Mouse (Mus musculus) E14TG2a.4 (cell line): Measurements from ENCODE around the gene Hist1h2bp.
A peak's percentile ranks its signal among the peaks of the same experiment; 100 is the strongest.
"Not testable (repeated sequence)": the region's sequence is repeated elsewhere in the genome, so short reads cannot be mapped to it uniquely, and the experiment has no call there.

Experiments used
- H3K27me3 ChIP-seq: 2 replicates; pipeline ENCODE4 v1.6.1; 2014; ENCODE audit warnings: low read length, control low read depth; ENCODE audit not compliant: insufficient read depth
- H3K36me3 ChIP-seq: 2 replicates; pipeline ENCODE4 v1.6.1; 2014; ENCODE audit warnings: low read length, control low read depth; ENCODE audit not compliant: insufficient read depth
- H3K4me1 ChIP-seq: replicated peaks from 2 replicates; pipeline ENCODE4 v1.6.1; 2014; ENCODE audit warnings: low read depth, low read length, control low read depth
- H3K4me3 ChIP-seq: replicated peaks from 2 replicates; pipeline ENCODE4 v1.5.1; 2014; ENCODE audit warnings: mild to moderate bottlenecking, low read length
- H3K9me3 ChIP-seq: 2 replicates; pipeline ENCODE4 v1.6.1; 2014; ENCODE audit warnings: low read length, control low read depth
- CTCF ChIP-seq: conservative IDR thresholded peaks from 2 replicates; pipeline ENCODE4 v1.5.1; 2014; ENCODE audit warnings: low read length
- NANOG ChIP-seq: IDR thresholded peaks from 2 replicates; pipeline ENCODE4 v1.6.1; 2014; ENCODE audit warnings: borderline replicate concordance, low read length, mixed read lengths
- POU5F1 ChIP-seq: IDR thresholded peaks from 2 replicates; pipeline ENCODE4 v1.6.1; 2014; ENCODE audit warnings: low read length, borderline replicate concordance

Hist1h2bp gene

DNA sequence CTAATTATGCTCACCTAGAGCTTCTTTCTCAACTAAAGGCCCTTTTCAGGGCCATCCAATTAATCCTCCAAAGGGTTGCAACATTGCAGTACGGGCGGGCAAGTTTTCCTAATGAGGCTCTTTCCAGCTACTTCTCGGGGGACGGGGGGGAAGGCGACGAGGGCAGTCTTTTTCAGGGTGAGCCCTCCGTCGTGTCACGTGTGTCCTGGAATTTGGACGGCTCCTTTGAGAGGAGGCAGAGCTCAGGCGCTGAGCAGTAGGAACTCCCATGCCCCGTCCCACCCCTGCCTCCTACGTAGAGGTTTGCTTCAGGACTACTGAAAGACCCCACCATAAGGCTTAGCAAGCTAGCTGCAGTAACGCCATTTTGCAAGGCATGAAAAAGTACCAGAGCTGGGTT, 24.8 kb downstream of the Hist1h2bp start:
- H3K4me1 ChIP-seq, H3K9me3 ChIP-seq, H3K4me3 ChIP-seq, H3K36me3 ChIP-seq, H3K27me3 ChIP-seq: not testable (repeated sequence)

DNA sequence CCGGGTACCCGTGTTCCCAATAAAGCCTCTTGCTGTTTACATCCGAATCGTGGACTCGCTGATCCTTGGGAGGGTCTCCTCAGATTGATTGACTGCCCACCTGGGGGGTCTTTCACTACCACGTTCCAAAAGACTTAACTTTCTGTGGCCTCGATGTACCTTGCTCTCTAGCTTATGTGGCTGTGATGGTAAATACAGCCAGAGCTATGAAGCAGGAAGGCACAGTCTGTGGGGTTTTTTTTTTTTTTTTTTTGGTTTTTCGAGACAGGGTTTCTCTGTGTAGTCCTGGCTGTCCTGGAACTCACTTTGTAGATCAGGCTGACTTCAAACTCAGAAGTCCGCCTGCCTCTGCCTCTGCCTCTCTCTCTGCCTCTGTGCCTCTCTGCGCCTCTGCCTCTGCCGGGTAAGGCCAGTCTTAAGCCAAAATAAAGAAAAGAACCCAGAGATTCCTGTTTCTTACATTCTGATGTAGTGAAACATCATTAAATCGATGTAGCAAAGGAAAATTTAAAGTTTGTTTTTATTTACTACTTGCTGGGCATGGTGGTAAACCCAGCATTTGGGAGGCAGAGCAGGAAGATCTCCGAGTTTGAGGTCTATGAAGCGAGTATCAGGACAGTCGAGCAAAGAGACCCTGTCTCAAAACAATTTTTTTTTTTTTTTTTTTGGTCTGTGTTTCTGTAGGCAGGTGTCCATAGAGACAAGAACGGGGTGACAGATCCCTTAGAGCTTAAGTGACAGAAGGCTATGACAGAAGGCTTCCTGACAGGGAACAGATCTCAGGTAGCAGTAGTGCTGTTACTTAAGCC, 33.0 kb downstream of the Hist1h2bp start:
- H3K9me3 ChIP-seq, H3K27me3 ChIP-seq, H3K36me3 ChIP-seq: not testable (repeated sequence)
- Histone ChIP-seq H3K4me3 (0 out of 2 replicates have a peak overlapping the region, but pooled peaks have one; percentile 18), H3K4me1 (peaks cover 22% of the 10 kb centered on the region)

DNA sequence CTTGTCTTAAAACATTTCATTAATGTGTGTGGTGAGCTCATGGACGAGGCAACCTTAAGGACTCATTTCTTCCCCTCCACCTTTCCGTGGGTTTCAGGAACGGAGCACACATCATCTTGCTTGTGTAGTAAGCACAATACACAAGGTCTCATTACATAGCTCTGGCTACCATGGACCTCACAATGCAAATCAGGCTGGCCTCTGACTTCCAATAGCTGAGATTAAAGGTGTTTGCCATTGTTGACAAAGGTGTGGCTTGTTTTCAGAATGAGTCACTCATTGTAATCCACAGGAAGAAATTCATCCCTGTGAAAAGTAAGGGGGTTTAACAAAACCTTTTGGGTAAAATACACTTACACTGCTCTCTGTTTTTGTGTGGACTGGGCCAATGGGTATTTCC, 41.2 kb downstream of the Hist1h2bp start:
- Histone ChIP-seq H3K36me3 (no peaks in the 10 kb centered on the region), H3K9me3 (no peaks in the 10 kb centered on the region), H3K27me3 (no peaks in the 10 kb centered on the region), H3K4me1 (peaks cover 48% of the 10 kb centered on the region), H3K4me3 (no peak overlapping the region)
- TF ChIP-seq CTCF = no peak
- no peak for TF ChIP-seq NANOG
- TF ChIP-seq POU5F1 = no peak

DNA sequence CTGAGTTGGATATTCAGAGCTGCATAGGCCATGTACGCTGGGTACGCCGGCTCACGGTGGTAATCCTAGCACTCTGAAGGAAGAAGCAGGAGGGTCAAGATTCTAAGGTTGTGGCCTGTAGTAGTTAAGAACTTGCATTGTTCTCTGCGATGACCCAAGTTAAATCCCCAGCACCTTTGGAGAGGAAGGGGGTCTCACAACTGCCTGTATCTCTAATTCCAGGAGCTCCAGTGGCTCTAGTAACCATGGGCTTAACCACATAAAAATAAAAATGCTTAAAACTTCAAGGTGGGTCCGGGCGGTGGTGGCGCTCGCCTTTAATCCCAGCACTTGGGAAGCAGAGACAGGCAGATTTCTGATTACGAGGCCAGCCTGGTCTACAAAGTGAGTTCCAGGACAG, 43.1 kb downstream of the Hist1h2bp start:
- Histone ChIP-seq H3K4me3 (0 out of 2 replicates have a peak overlapping the region, but pooled peaks have one; percentile 3), H3K27me3 (no peaks in the 10 kb centered on the region), H3K36me3 (no peaks in the 10 kb centered on the region), H3K4me1 (peaks cover 47% of the 10 kb centered on the region), H3K9me3 (no peaks in the 10 kb centered on the region)
- TF ChIP-seq CTCF (no peak), POU5F1 (no peak), NANOG (no peak)

DNA sequence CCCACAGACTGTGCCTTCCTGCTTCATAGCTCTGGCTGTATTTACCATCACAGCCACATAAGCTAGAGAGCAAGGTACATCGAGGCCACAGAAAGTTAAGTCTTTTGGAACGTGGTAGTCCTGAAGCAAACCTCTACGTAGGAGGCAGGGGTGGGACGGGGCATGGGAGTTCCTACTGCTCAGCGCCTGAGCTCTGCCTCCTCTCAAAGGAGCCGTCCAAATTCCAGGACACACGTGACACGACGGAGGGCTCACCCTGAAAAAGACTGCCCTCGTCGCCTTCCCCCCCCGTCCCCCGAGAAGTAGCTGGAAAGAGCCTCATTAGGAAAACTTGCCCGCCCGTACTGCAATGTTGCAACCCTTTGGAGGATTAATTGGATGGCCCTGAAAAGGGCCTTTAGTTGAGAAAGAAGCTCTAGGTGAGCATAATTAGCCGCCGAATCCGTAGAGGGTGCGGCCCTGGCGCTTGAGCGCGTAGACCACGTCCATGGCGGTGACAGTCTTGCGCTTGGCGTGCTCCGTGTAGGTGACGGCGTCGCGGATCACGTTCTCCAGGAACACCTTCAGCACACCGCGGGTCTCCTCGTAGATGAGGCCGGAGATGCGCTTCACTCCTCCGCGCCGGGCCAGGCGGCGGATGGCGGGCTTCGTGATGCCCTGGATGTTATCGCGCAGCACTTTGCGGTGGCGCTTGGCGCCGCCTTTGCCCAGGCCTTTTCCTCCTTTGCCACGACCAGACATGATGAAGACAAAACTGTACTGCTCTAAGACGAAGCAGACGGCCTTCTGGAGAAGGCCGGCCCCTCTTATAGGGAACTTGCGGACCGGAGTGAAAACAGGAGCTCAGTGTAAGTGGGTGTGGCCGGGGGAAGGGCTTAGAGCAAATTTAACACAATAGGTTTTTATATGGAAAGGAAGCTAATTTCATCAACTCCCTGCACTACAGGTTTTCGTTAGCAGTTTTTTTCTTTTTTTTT, 44.4 kb downstream of the Hist1h2bp start, which contains the start of gene Hist1h4n:
Gene Hist1h4n, minus strand, starts transcription at position 779 of the 977 bp plus-strand sequence.
- H3K4me1 ChIP-seq = peaks cover 33% of the 10 kb centered on the region
- not testable (repeated sequence) for H3K27me3 ChIP-seq, H3K4me3 ChIP-seq, H3K9me3 ChIP-seq, H3K36me3 ChIP-seq

GRCm38 (mm10) chr13:21833461-21833860, 46.2 kb downstream of the Hist1h2bp start, which contains the start of the genes Hist1h2ap and Hist1h2br:
Gene Hist1h2ap, minus strand, starts transcription at chr13:21833507.
Gene Hist1h2br, plus strand, starts transcription at chr13:21833743.
- H3K27me3 ChIP-seq, H3K4me3 ChIP-seq, H3K9me3 ChIP-seq, H3K36me3 ChIP-seq: not testable (repeated sequence)
- H3K4me1 ChIP-seq = peaks cover 19% of the 10 kb centered on the region
